Mouse (Mus musculus): ENCODE data around the gene Atp2c2.

Gene Atp2c2

DNA sequence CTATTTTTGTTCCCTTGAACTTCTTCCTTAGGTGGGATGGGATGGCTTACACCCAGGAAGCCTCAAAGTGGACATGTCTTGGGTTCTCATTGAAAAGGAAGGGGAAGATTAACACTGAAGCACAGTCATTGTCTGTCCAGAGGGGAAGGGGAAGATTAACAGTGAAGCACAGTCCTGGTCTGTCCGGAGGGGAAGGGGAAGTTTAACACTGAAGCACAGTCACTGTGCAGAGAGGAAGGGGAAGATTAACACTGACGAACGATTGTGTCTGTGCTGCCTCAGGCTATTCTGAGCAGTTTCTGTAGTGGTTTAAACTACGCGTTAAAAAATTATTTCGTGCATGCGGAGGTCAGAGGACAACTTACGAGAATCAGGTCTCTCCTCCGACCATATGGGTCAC lies 7.3 kb downstream of the Atp2c2 start:
- DNase-seq: no peak

DNA sequence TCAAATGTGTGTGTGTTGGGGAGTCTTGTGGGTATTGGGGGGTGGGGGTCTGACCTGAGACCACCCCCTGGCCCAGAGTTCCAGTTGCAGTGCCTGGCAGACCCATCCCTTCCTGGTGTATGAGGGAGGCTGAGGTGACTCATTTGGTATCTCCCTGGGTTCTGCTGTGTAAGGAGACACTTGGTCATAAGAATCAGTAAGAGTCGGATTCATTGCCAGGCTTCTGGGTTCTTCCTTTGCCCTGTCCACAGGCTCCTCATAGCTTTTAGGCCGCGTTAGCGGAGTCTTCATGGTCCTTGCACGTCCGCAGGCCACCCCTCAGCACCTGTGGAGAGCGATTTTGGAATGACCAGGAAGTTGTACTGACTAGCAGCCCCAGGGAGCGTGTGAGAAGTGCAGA lies 8.7 kb downstream of the Atp2c2 start:
- DNase-seq: no peak

DNA sequence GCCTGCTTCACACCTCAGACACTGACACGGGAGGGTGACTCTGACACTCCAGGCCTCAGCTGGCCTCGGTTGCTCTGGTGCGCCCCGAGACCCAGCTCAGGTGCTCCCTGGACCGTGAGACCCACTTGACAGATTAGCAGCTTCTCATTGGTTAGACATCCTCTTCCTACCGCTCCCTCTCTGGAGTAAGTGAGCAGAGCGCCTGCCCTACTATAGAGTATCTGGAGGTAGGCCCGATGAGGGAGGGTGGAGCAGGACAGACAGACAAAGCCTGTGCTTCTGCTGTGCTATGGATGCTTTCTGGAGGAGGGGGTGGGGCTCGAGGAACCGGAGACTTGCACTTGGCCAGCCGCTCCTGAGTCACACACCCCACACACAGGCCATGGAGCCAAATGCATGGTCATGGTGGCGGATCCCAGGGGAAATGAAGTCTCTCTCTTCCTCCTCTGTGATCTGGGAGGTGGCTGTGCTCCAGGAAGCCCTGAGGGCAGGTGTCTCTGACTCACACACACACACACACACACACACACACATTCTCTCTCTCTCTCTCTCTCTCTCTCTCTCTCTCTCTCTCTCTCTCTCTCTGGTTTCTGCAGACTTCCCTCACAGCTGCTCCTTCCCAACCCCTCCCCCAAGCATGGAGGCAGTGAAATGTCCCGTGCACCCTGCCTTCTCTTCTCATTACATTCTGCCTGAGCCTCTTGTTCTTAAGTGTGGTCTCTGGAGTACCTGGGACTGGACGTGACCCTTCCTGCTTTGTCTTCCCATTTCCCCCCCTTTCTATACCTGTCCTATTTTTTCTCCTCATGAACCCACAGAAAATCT lies 9.3 kb downstream of the Atp2c2 start:
- DNase-seq: peak; percentile 34

DNA sequence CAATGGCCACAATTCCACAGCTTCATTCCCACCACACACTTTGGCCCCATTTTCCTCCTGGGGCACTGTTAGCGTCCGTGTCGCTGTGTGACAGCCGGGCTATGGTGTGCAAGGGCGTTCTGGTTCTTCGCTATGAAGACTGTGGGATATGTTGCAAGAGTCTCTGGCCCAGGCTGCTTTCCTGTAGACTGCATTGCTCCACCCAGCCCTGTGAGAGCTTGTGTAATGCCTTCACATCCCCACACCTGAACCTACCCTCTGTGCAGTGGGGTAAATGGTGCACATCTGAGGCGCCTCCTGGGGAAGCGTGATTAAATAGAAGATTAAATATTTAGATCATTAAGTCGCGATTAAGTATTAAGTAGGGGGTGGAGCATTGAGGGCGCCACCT lies 9.9 kb downstream of the Atp2c2 start:
- DNase-seq: no peak

DNA sequence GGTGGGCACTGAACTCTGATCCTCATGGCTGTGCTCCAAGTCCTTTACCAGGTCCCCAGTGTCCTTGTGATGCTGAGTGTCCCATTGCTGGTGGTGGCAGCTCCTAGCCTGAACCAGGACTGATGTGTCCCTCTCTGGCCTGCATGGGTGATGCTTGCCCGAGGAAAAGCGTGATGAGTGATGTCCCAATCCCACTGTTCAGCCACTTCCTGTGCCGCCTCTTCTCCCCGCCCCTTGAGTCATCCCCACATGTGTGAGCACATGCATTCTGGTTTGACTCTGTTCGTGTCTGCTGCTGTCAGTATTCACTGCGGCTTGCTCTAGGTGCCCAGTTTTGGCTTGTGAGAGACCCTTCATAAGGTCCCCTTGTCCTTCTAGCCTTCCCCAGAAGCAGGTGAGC lies 12.4 kb downstream of the Atp2c2 start:
- no peak for DNase-seq

DNA sequence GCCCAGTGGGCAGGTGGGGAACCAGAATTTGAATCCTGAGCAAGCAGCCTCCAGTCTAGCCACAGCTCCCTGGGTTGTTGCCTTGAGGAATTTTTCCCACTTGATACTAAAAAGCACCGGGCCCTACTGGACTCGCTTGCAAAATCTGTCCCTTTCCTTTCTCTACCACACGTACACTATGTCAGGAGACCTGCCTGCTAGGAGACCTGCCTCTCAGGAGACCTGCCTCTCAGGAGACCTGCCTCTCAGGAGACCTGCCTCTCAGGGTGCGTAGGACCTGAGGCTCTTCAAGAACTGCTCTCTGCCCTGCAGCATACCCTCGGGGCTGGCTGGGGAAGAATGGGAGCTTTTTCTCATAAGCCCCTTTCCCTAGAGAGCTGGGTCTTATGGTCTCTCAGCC lies 13.6 kb downstream of the Atp2c2 start:
- DNase-seq: no peak

DNA sequence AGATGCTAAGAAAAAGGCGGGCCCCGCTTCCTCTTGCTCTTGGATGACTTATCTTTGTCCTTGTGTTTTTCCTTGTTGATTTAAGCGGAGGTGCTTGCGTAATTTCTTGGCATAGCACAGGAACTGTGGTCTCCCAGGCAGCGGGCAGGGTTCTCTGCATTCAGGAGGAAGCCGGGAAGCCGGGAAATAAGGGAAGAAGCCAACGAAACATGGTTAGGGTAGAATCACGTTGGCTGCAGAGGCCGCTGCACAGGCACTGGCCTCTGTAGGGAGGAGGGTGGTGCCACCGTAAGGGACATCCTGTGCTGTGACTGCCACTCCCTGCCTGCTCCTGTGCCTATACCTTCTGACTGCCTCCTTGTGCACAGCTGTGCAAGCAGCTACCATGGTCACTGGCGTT lies 15.4 kb downstream of the Atp2c2 start:
- peak; percentile 56 for DNase-seq

DNA sequence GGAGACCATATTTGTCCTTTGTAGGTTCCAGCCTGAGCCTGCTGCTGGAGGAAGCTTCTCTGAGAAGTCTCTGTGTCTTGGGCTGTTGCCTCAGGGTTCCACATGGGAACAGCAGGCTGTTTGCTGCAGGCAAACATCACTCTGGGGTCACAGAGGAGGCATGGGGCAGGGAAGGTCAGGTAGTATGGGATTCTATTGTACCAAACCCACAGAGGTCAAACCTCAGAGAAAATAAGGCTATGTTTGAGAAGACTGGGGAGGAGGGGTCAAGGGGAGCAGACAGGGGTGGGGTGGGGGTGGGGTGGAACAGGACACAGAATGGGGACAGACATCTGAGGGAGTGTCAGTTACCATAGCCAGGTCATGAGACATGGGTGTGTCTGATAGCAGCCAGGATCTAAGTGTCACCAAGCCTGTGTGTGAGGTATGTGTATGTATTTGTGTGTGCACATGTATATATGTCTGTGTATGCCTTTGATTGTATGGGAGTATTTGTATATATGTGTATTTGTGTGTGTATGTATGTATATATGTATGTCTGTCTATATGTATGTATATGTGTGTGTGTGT lies 17.0 kb downstream of the Atp2c2 start:
- no peak for DNase-seq

DNA sequence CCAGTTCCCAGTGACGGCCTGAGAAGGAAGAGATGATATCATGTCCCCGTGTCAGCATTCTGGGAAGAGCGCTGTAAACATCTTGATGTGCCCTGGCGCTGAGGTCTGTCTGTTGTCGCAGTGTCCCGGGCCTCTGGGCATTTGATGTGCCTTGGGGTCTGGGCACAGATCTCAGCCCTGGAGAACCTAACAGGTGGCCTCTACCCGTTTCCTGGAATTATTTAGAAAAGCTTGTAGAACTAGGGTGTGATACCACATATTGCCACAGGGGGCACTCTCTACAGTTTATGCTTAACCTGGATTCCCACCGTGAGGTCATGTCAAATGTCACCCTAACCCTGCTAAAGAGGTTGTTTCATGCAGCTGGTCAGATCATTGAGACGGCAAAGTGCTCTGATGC lies 18.0 kb downstream of the Atp2c2 start:
- peak; percentile 51 for DNase-seq

DNA sequence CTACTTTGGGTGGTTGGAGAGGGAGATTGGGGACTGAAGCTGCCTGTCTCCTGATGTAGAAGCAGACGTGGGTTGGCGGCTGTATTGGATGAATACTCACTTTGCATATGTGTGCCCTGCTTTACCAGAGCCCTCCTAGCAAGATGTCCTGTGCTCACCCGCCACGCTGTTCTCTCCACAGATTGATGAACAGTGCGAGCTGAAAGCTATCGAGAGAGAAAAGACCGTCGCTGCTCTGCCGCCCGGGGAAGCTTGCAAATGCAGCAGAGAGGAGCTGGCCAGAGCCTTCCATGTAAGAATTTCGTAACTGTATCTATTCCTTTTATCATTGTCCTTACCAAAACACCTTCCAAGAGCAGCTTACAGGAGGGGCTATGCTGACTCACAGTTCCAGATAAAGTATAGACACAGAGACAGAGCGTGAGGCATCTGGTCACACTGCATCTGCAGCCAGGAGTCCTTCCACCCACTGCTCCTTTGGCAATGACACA lies 19.2 kb downstream of the Atp2c2 start:
- DNase-seq: no peak

DNA sequence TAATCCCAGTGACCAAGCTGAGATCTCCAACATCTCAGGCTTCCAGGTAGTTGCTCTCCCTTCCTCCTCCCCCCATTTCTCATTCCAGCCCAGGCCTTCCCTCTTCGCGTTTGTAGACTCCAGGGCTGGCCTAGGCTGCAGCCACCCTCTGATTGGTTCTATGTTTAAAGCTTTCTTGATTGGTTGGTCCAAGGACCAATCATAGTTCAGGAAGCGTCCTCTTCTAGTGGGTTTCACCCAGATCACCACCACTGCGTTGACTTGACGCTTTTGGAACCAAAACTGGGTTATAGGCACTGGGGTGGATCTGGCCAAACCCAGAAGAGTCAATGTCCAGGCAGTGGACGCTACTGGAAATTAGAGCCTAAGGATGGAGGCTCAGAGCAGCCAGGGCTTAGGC lies 22.5 kb downstream of the Atp2c2 start:
- DNase-seq: no peak

DNA sequence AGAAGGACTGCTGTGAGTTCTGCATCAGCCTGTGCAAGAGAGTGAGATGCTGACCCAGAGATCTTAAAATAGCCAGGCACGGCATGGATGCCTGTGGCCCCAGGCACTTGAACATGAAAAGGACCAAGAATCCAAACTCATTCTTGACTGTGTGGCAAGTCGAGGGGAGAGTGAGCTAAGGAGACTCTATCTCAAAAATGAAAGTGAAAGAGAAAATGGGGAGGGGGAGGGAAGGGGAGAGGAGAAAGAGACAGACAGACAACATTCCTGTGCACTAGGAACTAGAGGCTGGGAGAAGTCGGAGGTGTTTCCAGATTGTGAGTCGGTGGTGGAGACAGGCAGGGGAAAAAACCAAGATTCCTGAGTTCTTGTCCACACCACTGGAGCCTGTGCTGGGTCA lies 23.9 kb downstream of the Atp2c2 start:
- no peak for DNase-seq

DNA sequence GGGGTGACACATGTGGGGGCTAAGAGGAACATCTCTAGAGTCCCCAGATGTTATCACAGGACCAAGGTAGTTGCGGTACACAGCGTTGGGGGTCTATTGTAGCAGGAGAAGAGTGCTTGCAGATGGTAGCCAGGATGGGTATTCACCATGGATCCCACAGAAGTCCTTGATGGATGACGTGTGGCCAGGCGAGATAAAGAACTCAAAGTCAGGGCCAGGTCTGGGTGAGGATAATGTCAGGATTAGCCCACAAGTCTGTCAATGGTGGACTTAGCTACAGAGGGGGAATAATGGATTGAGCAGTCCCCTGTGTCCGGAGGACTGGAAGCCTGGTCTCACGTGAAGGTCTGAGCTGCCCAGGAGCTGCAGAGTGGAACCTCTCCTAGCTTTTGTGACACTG lies 24.8 kb downstream of the Atp2c2 start:
- DNase-seq: no peak

DNA sequence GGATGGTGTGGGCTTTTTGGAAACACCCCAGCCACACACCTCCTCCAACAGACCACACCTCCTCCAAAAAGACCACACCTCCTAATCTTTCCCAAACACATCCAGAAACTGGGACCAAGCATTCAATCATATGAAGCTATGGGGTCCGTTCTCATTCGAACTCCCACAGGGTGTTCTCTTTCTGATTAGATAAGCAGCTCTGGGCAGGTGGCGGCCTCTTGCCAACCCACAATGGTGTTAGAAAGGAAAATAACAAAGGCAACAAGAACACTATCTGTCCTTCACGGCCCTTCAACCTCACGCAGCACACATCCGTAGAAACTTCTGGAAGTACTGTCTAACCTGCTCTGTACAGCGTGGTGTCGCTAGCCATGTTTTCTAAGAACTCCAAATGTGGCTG lies 27.3 kb downstream of the Atp2c2 start:
- DNase-seq: no peak

DNA sequence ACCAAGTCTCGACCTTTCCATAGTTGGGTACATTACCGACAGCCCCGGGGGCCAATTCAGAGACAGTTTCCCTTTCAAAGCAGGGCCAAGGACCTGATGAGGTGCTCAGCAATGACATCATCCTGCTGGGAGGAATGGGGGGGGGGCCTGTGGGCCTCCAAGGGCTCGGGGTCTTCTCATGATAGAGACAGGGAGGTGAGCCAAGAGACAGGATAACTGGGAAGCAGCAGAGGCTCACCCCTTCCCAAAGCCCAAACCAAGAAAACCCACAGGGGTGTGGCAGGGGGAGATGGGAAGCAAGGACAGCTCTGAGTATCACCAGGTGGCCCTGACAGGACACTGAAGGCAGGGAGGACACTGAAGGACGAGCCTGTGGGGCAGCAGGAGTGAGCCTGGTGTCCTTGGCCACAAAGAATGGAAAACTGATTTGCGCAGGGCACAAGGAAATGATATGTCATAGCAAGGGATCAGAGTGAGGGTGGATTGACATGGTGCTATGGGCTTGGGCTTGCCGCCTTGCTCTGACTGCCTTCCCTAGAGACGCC lies 28.6 kb downstream of the Atp2c2 start:
- no peak for DNase-seq

DNA sequence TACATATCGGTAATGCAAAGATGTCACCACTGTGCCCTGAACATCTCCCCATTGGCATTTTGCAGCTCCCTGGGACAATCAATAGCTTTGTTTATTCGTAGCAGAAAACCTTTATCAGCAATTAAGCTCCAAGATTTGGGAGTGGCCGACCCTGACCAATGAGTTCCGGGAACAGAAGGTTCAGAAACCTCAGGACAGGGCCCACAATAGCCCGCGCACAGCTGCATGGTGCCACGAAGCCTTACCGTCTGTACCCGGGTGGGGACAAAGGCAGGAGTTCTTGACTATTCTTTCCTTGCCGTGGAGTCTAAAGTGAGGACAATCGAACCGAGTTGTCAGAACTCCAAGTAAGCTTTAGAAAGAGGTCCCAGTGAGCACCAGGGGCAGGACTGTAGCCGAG lies 32.3 kb downstream of the Atp2c2 start:
- DNase-seq: no peak

DNA sequence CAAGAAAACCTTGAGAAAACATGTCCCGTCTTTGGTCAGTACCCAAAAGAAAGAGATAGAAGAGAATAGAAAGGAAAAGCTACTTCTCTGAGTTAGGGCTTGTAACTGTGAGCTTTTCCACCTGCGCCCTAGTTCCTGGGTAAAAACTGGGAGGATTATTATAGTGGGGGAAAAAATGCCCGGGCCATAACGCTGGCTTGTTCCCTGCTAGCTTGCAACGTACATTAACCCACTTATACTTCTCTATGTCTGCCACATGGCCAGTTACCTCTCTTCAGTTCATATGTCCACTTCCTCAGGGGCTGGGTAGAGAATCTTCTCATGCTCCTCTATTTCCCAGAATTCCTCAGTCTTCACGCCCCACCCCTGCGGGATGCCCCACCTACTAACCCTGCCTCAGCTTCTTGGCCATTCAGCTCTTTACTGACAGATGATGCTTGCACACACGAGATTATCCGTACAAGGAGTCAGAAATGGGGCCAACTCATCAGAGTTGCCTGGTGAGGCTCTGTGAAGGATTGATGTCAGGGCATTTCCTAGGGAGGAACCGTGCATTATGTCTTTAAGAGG lies 36.6 kb downstream of the Atp2c2 start:
- no peak for DNase-seq

DNA sequence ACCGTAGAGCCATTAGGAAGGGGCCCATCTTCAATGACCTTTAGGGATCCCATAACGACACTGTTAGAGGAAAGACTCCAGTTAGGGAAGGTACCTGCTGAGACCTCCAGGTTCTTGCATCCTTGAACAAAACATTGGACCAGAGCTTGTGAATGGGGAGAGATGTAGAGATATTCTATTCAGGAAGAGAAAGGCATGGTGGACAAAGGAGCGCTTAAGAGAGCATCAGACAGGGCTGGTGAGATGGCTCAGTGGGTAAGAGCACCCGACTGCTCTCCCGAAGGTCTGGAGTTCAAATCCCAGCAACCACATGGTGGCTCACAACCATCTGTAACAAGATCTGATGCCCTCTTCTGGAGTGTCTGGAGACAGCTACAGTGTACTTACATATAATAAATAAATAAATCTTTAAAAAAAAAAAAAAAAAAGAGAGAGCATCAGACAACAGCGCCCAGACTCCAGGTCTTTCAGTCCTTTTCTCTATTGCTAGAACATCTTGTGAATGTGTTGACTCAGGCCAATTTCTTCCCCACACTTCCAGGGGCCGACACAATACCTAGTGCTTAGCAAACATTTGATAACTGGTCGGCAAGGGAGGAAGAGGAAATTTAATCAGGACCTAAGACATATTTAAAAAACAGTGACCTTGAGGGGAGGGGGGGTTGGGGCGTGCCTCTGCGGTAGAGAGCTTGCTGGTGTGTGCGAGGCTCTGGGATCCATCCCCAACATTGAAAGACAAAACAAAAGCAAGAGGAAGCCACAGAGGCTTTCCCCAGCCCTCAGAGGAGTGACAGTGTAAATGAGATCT lies 37.5 kb downstream of the Atp2c2 start:
- no peak for DNase-seq

DNA sequence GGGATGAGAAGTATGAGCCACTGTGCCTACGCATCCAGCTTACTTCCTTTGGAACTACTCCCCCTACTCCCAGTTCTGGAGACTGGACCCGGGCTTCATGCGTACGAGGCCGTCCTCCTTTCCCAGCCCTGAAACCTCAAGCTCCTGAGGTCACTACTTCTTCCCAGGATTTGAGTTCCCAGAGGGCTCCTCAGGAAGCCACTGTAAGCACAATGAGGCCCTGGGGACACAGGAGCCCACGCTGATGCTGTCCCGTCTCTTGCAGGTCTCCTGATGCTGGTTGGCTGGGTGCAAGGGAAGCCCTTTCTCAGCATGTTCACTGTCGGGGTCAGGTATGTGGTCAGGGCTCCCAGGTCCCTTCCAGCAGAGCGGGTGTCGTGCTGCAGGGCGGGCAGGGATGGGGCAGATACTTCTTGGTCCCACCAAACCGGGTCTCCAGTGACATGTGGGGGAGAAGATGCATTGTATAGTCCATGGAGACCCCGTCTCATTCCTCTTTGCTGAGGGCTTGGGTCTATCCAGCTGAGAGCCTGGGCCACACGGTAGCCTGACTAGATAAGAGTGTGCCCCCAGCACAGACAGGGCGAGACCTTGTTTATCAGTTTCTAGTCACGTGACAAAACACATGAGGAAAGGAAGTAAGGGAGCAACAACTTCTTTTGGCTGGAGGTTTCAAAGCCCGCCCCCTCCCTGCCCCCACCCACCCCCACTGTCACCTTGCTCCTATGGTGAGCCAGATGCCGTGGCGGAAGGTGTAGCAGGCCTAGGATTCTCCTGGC lies 38.5 kb downstream of the Atp2c2 start:
- DNase-seq: no peak

DNA sequence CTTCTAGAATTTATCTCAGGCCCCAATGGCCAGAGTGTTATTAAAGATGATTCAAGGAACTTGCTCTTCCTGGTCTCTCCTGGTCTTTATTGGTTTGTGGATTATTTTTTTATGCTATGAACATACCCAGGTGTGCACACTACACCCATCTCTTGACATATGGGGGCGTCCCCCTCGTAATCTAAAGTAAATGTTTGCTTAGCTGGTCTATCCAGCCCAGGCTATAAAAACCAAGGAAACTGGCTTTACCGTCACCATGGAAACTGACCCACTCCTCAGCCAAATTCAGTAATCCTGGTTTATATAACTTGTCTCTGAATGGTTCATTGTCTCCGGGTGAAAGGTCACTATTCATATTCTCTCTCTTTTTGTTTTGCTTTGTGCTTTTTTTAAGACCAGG lies 40.8 kb downstream of the Atp2c2 start:
- no peak for DNase-seq

DNA sequence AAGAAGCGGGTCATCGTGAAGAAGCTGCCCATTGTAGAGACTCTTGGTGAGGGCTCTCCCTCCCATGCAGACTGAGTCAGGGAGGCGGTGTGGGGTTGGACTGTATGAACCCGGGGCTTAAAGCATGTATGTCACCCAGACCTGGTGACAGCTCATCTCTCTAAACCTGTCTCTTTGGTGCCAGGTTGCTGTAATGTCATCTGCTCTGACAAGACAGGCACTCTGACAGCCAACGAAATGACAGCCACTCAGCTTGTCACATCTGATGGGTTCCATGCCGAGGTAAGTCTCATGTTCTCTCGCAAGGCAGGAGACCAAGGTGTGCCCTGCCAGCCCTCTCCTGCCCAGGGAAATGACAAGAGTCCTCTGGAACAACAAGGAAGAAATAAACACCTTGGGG lies 42.6 kb downstream of the Atp2c2 start:
- no peak for DNase-seq

DNA sequence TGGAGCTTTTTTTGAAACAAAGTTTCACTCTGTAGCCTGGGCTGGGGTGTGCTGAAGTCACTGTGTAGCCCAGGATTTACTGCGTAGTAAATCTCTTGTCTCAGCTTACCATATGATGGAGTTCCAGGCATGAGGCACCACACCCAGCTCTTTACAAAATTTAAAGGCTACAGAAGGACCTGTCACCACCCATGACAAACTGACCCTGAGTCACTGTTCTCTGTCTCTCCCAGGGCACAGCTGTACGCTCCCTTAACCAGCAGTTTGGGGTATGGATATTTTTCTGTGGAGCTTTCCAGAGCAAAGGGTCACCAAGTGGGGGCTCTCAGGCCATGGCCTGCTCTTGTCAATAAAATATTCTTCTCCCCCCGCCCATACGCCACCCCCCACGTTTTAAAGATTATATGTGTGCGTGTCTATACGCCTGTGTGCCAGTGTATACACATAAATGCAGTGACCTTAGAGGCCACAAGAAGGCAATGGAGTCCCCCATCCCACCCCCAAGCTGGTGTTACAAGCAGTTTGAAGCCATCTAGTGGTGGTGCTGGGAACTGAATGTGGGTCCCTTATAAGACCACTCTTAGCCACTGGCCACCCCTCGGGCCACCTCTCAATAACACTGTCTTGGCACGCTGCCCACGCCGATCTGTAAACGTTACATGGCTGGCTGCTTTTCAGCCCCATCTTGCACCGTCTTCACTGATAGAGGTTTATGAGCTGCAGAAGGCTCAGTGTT lies 43.6 kb downstream of the Atp2c2 start:
- peak; percentile 79 for DNase-seq
